Mouse (Mus musculus): ENCODE results near the gene Adamts18. TPM values are rescaled to one million over a fixed set of nuclear protein-coding genes. Genes with fewer than 3 reads are reported as not detected.

The Adamts18 gene
- polyA plus RNA-seq, 1 experiment from 2014 or later = 2.5 TPM

GRCm38 (mm10) chr8:113656681-113657298, 191.7 kb downstream of the Adamts18 start:
- Histone ChIP-seq H3K4me1 (no peaks in the 10 kb centered on the region), H3K4me3 (no peak overlapping the region), H3K27ac (replicated peaks) (no peak overlapping the region), H3K9me3 (no peaks in the 10 kb centered on the region), H3K9ac (no peak overlapping the region), H3K4me2 (no peak overlapping the region), H3K36me3 (no peaks in the 10 kb centered on the region), H3K27me3 (replicated peaks) (no peaks in the 10 kb centered on the region)
- WGBS = 74% methylated on average over 11 of the region's 11 CpGs
- ATAC-seq (ENCODE audit: extremely low read depth, insufficient number of reproducible peaks, low FRiP score, low TSS enrichment) = no peak

DNA sequence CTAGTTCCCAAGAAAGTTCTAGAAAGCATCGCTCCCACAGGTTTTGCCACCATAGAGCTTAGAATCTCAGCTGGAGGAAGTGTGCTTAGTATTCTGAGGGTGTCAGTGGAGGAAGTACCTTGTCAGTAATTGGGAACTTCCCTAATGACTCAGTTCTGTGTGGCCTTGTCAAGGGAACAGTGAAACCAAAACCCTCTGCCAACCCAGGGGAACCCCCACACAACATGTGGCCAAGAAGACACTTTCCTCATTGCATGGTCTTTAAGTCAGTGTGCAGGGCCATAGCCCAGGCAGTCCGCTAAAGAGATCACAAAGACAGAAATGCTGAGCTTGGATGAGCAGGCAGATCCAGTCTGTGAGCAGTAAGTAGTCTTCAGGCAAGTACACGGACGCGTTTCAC, 192.4 kb downstream of the Adamts18 start:
- Histone ChIP-seq H3K36me3 (no peaks in the 10 kb centered on the region), H3K9ac (no peak overlapping the region), H3K4me1 (no peaks in the 10 kb centered on the region), H3K27me3 (replicated peaks) (no peaks in the 10 kb centered on the region), H3K4me3 (no peak overlapping the region), H3K27ac (replicated peaks) (no peak overlapping the region), H3K9me3 (no peaks in the 10 kb centered on the region), H3K4me2 (no peak overlapping the region)
- ATAC-seq (ENCODE audit: extremely low read depth, insufficient number of reproducible peaks, low FRiP score, low TSS enrichment) = no peak
- WGBS = 88% methylated on average over 5 of the region's 5 CpGs

- Histone ChIP-seq H3K9ac (no peak overlapping the region), H3K36me3 (no peaks in the 10 kb centered on the region), H3K4me1 (no peaks in the 10 kb centered on the region), H3K27me3 (replicated peaks) (no peaks in the 10 kb centered on the region), H3K9me3 (no peaks in the 10 kb centered on the region), H3K27ac (replicated peaks) (no peak overlapping the region), H3K4me2 (no peak overlapping the region), H3K4me3 (no peak overlapping the region)
- 43% methylated on average over 4 of the region's 4 CpGs for WGBS
- ATAC-seq (ENCODE audit: extremely low read depth, insufficient number of reproducible peaks, low FRiP score, low TSS enrichment) = no peak
Observed at GRCm38 (mm10) chr8:113653151-113653550, 195.4 kb downstream of the Adamts18 start.

DNA sequence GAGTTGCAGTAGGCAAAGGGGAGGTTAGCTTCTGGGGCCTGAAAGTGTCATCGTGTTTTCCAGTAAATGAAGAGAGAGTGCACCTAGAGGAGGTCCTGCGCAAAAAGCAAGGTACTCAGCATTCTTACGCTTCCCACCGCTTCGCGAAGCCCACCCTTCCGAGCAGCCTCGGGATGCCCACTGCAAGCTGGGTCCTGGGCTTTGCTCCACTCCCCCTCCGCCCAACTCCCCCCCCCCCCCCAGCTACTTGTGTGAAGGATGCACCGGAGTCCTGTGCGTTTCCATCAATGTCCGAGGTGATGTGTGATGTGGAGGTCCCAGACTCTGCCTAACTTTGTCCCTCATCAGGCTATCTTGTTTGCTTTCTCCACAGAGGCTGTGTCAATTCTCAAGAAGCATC, 196.1 kb downstream of the Adamts18 start:
- Histone ChIP-seq H3K9me3 (no peaks in the 10 kb centered on the region), H3K27me3 (replicated peaks) (no peaks in the 10 kb centered on the region), H3K36me3 (no peaks in the 10 kb centered on the region), H3K4me3 (no peak overlapping the region), H3K27ac (replicated peaks) (no peak overlapping the region), H3K4me2 (no peak overlapping the region), H3K4me1 (no peaks in the 10 kb centered on the region), H3K9ac (no peak overlapping the region)
- WGBS = 75% methylated on average over 12 of the region's 12 CpGs
- ATAC-seq (ENCODE audit: extremely low read depth, insufficient number of reproducible peaks, low FRiP score, low TSS enrichment) = no peak

Other genes starting within 250 kb of the Adamts18 start
- gene Mon1b, start 213.2 kb downstream of the Adamts18 start, polyA plus RNA-seq (2015; fragmentation: Nextera tagmentation; extraction: Ambion mirVana) = 4.9 TPM in 2 replicates
- not detected in 2 replicates for gene Syce1l, start 205.5 kb downstream of the Adamts18 start, polyA plus RNA-seq (2015; fragmentation: Nextera tagmentation; extraction: Ambion mirVana)

Data from heart, embryonic 13.5 days (tissue).